Mouse (Mus musculus): Measurements from ENCODE around the gene Gpx8.
A peak's percentile ranks its signal among the peaks of the same experiment; 100 is the strongest.
"Not testable (repeated sequence)": the region's sequence is repeated elsewhere in the genome, so short reads cannot be mapped to it uniquely, and the experiment has no call there.

Gene Gpx8

DNA sequence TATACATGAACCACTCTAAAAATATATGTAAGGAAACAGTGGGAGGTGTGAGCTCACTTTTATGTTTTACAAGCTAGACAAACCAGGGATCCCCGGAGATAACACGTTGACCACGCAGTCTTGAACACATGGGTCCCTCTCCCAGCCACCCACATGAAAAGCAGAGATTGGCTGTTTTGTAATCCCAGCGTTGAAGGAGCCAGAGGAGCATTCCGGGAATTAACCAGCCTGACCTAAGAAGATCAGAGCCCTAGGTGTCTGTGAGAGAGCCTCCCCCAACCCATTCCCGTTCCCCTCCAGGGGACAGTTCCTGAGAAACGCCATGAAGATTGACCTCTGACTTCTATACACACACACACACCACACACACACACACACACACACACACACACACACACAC, 14.9 kb downstream of the Gpx8 start:
- no peak for DNase-seq (ENCODE audit: extremely low read depth, insufficient read length, low spot score)

DNA sequence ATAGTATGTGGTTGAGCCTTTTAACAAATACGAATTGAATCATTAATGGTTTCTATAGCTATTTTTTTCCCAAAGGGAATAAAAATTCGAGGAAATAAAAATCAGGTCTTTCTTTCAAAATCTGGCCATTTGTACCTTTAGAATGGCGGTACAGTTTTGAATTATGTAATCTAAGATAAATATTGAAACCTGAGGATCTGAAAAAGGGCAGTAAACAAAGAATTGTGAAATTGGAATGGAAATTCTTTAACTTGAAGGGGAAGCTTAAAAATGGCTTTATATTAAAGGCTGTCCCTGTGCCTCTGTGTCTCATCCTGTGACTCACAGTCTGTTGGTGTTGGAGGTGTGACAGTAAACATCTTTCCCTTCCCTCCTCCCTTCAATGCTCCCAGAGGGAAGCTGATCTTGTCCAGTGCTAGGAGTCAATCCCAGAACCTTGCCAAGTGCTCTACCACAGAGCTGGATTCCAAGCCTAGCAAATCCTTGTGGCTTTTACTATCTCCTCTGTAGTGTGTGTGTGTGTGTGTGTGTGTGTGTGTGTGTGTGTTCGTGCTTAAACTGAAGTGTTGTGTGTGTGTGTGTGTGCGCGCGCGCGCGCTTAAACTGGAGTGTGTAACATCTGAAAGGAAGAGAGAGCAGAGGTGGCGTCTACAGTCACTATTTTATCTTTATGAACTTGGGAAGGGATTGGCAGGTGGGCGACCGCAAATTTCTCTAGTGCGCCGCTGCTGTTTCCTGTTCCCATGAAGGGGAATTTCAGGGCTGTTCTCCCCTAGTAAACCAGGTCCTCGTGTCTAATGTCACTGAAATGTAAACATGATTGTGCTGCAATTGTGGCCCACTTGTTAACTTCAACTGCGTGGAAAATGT, 22.7 kb downstream of the Gpx8 start:
- DNase-seq (ENCODE audit: extremely low read depth, insufficient read length, low spot score) = peak; percentile 66

DNA sequence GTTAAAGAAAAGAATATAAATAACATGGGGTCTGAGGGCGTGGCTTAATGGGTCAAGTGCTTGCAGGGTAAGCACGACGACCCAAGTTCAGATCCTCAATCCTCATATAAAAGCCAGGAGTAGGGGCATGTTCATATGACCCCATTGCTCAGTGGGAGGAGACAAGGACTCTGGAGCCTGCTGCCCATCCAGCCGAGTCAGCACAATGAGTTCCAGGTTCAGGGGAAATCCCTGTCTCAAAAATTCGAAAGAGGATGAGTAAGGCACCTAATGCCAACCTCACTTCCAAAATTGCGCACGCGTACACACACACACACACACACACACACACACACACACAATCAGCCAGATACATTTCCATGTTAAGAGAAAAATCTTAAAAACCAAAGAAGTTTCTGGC, 23.7 kb downstream of the Gpx8 start:
- DNase-seq (ENCODE audit: extremely low read depth, insufficient read length, low spot score) = no peak

DNA sequence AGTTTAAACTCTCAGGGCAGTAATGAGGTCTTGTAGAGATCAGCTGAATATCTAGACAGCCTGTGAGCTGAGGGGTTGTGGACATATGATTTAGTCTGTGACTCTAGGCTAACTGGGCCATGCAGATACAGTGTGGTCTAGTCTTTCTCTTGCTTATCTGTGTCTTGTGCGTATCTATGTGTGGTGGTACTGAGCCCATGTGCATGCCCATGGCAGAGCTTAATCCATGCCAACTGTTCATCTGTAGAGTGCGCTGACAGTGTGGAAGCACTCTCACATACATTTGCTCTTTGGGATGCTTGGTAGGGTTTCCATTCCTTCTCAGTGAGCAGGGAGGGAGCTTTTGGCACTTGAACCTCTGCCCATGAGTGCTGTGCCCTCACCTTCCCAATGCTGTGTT, 24.7 kb downstream of the Gpx8 start:
- no peak for DNase-seq (ENCODE audit: extremely low read depth, insufficient read length, low spot score)

DNA sequence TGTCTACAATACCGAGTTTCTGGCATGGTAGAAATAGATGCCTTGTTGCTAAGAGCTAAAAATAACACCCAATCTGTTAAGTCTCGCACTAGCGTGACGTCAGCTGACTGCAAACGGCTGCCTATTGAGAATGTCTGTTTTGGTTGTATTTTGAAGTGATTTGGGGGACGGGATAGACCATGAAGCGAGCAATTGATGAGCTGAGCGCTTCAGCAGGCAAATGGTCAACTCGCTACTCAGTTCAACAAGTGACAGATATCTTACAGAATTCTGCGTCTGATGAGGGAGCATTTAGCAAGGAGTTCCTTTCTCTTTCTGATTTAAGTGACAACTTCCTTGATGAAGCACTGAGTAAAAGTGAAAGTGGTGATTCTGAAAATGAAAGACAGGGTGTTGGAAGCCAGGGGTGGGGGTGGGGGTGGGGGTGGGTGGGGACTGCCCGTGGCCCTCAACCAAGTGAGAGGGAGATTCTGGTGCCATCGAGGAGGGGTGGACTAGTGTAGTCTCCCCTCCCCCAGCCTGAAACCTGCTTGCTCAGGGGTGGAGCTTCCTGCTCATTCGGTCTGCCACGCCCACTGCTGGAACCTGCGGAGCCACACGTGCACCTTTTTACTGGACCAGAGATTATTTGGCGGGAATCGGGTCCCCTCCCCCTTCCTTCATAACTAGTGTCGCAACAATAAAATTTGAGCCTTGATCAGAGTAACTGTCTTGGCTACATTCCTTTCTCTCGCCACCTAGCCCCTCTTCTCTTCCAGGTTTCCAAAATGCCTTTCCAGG, 32.8 kb downstream of the Gpx8 start:
- not testable (repeated sequence) for DNase-seq (ENCODE audit: extremely low read depth, insufficient read length, low spot score)

DNA sequence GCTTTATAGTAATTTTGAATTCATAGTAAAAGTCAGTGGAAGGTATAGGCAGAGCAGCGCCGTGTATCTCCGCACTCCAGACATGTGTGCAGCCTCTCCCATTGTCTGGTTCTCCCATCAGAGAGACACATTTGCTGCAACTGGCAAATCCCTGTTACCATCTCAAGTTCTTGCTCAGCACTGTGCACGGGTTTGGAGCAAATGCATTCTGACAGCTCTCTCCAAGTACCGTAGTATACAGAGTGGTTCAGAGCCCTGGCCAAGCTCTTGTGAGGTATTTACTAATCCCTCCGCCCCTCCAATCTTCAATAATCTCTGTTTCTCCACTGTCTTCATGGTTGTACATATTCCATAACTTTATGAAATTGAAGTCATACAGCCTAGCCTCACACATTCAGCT, 33.5 kb downstream of the Gpx8 start:
- no peak for DNase-seq (ENCODE audit: extremely low read depth, insufficient read length, low spot score)

DNA sequence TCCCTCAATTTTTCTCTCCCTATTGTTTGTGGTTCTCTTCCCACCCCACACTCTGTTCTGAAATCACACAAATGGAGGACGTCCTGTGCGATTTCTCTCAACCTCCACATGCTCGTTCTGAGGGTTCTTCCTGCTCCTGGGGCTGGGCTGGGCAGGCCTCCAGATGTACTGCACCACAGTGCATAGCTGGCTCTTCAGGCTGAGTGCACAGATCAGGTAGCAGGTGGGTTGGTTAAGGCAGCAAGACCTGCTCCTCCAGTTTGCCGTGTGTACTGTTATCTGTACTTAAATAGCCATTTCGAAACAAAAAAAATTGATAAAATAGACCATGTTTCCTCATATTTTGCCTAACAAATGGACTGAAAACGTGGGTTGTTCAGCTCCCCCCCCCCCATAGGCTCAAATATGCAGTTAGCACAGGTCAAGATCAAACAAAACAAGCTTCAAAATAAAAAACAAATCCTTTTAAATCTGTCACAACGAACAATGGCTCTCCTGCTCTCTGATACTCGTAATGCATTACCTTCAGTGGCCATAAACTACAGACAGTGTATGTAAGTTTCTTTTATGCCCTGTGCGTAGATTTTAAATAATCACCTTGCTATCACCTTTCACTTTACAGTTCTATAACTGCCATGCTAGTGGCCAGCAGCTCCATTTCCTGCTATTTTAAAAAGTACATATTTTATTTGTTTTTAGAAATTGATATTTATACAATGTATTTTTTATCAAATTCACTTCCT, 45.5 kb downstream of the Gpx8 start:
- DNase-seq (ENCODE audit: extremely low read depth, insufficient read length, low spot score) = no peak

DNA sequence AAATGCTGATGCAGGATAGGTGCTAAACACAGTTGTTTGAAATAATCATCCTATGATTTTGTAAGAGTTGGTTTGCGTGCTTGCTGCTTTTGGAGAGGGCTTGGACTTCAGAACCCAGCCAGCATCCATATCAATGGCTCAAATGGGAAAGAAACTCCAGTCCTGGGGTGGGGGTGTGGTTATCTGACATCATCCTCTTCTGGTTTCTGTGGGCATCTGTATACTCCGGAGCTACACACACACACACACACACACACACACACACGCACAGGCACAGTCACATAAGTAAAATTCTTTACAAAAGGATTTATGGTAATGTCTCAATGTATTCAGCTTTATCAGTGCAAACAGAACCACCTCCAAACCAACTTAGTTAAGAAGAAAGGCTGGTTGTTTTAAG, 46.1 kb downstream of the Gpx8 start:
- no peak for DNase-seq (ENCODE audit: extremely low read depth, insufficient read length, low spot score)

DNA sequence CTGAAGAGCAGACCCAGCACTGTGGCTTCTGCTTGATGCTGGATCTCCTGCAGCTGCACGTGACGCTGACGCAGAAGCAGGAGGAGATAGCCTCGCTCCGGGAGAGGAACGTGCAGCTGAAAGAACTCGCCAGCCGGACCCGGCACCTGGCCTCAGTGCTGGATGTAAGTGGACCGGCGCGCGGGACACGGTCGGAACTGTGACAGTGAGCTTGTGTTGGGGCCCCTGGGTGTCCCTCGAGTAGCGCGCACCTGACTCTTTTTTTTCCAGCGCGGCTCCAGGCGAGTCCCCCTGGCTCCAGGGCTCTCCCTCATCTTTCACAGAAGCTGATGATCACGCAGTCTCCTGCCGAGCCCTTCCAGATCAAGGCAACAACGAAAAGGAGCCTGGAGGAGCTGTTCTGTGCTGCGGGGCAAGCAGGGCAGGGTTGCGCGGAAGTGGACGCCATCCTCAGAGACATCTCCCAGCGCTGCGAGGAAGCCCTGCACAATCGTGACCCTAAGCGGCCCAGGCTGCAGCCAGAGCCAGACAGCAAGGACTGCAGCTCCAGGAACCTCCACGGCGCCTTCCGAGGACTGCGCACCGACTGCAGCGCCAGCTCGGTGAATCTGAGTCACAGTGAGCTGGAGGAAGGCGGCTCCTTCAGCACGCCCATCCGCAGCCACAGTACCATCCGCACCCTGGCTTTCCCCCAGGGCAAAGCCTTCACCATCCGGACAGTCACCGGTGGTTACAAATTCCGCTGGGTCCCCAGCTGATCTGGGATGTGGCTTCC, 47.6 kb downstream of the Gpx8 start:
- peak; percentile 87 for DNase-seq (ENCODE audit: extremely low read depth, insufficient read length, low spot score)

DNA sequence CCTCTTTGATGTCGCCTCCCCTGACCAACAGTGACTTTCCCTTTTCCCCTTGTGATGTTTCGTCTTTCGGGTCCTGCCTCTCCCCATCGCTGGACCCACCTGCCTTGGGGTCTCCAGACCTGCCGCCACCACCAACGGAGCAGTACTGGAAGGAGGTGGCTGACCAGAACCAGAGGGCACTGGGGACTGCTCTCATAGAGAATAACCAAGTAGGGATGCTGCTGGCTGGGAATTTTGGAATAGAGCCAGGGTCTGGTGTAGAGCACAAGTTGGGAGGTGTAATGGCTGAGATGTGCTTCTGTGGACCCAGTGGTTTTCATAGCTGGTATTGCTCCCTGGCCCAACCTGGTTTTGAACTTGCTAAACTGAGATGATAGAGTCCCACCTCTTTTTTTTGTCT, 48.8 kb downstream of the Gpx8 start:
- DNase-seq (ENCODE audit: extremely low read depth, insufficient read length, low spot score) = no peak

DNA sequence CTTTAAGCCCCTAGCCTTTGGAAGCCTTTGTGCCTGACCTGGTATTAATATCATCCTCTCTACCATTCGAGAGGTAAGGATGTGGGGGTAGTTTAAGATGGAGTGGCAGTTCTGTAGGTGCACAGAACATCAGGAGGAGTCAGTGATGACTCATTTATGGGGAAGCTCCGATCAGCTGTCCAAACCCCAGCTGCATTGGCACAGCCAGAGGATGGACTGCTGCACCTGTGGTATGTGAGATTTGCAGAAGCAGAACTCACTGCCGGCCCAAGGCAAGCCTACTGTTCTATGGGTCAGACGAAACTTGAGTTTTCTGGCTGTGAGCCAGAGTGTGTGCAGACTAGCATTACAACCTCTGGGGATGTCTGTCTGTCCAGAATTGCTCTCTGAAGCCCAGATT, 49.8 kb downstream of the Gpx8 start:
- DNase-seq (ENCODE audit: extremely low read depth, insufficient read length, low spot score) = no peak

DNA sequence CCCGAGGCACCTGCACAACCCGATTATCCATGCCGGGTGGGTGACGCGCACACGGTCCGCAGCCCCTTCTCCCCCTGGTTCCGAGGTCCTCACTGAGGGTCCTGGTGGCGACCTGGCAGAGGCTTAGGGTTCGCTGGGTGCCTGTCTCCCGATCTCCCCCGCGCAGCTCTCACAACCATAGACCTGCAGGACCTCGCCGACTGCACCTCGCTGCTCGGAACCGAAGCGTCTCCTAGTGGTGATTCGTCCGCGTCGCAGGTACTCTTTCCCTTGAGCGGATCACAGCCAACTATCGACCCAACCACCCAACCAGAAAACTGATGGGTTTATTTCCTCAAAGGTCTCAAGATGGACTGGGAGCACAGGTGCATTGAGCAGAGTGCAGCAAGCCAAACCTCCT, 52.0 kb downstream of the Gpx8 start:
- no peak for DNase-seq (ENCODE audit: extremely low read depth, insufficient read length, low spot score)

DNA sequence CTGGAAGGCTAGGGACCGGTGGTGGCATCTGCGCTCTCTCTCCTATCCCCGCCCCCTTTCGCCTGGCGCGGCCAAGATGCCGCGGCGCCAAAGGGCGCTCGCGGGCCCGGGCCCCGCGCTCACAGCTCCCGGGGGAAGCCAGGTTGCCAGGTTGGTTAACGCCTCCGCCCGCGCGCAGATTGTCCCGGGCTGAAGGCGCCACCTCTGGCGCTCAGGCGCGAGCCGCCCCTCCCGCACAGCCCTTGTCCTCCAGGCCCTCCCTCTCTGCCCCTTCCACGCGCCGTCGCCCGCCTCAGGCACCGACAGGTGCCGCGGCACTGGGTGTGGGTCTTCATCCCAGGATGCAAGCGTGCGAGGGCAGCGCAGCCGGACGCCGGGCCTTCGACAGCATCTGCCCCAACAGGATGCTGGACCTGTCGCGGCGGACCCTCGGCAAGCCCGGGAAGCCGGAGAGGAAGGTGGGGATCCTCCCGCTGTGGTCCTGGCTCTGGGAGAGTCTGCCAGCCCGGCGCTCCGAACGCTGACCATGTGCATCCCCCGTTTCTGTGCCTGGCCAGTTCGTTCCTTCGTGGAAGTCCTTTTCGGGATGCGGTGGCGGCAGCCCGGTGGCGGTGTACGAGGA, 52.6 kb downstream of the Gpx8 start, which contains the start of gene Mcidas:
Gene Mcidas (plus strand): TSS at position 315 of the 622 bp plus-strand sequence.
- no peak for DNase-seq (ENCODE audit: extremely low read depth, insufficient read length, low spot score)
